Comparison of ENCODE assay signal across 1 mouse cellular context in genomic region chr2:79271838-79272237, GRCm38 (mm10).
A peak's percentile ranks its signal among the peaks of the same experiment; 100 is the strongest.
TF ChIP-seq lines count a peak whose summit lies in the region.

No protein-coding gene starts in this region.

TF ChIP-seq in MEL, 35 proteins besides CTCF, POLR2A, EP300 and RAD21 (continued from another document):
- TF ChIP-seq MYC (IDR thresholded peaks at IDR 0.05; ENCODE audit: low read depth, low read length) = no peak
- peak; percentile 62 for TF ChIP-seq ZNF384 (IDR thresholded peaks at IDR 0.05; ENCODE audit: low read depth, low read length)
- no peak for TF ChIP-seq MAZ (IDR thresholded peaks at IDR 0.05; ENCODE audit: low read depth, low read length)
- TF ChIP-seq E2F4 (IDR thresholded peaks at IDR 0.05; ENCODE audit: borderline replicate concordance, low read depth, low read length) = no peak
- TF ChIP-seq POLR2AphosphoS5 (IDR thresholded peaks at IDR 0.05; ENCODE audit: borderline replicate concordance, low read depth, low read length) = no peak
- no peak for TF ChIP-seq JUND (IDR thresholded peaks at IDR 0.05; ENCODE audit: low read depth, low read length)
- no peak for TF ChIP-seq HCFC1 (IDR thresholded peaks at IDR 0.05; ENCODE audit: low read depth, low read length)
- no peak for TF ChIP-seq MAX (IDR thresholded peaks at IDR 0.05; ENCODE audit: low read length)
- no peak for TF ChIP-seq MAFK (IDR thresholded peaks at IDR 0.05; ENCODE audit: borderline replicate concordance, low read depth, low read length)
- TF ChIP-seq KAT2A (conservative IDR thresholded peaks at IDR 0.05; ENCODE audit: low read depth, low read length) = no peak
- TF ChIP-seq TBP (IDR thresholded peaks at IDR 0.05; ENCODE audit: low read depth, low read length) = no peak
- no peak for TF ChIP-seq SIN3A (IDR thresholded peaks at IDR 0.05; ENCODE audit: low read length)
- no peak for TF ChIP-seq POLR2AphosphoS2 (IDR thresholded peaks at IDR 0.05; ENCODE audit: low read length)
- TF ChIP-seq USF2 (IDR thresholded peaks at IDR 0.05; ENCODE audit: borderline replicate concordance in 1 of 2, insufficient read depth in 1 of 2, low read depth in 1 of 2, low read length in 2 of 2) = no peak
- peak; percentile 35; the same call in 1 of the 2 replicates for TF ChIP-seq GATA1 (IDR thresholded peaks at IDR 0.05; ENCODE audit: low read depth, low read length)
